In genomic region chr10:20929607-20930006, GRCm38 (mm10) we compare ENCODE assay signal across 17 mouse cellular contexts.
"Had no signal": no experiment of that assay in that cellular context is flagged by ENCODE, and none has a peak within 500 bp of the region (broad histone marks: within the 10 kb centered on the region; RNA-seq: fewer than 3 reads in every experiment).

No protein-coding gene starts in this region.

- H3K4me3 ChIP-seq: liver, embryonic 13.5 days; liver, embryonic 15.5 days; megakaryocyte, embryonic 14.5 days; midbrain, embryonic 13.5 days; midbrain, embryonic 15.5 days; neural tube, embryonic 12.5 days; stomach, embryonic 15.5 days had no signal

- H3K36me3 ChIP-seq: liver, embryonic 13.5 days; liver, embryonic 15.5 days; midbrain, embryonic 13.5 days; midbrain, embryonic 15.5 days; neural tube, embryonic 12.5 days; stomach, embryonic 15.5 days had no signal

- ATAC-seq: liver, postnatal 0 days; midbrain, embryonic 13.5 days; midbrain, embryonic 15.5 days had no signal

- H3K9me3 ChIP-seq: liver, embryonic 13.5 days; liver, embryonic 15.5 days; megakaryocyte, embryonic 14.5 days; midbrain, embryonic 13.5 days; midbrain, embryonic 15.5 days; neural tube, embryonic 12.5 days; stomach, embryonic 15.5 days had no signal

- H3K4me1 ChIP-seq: liver, embryonic 13.5 days; liver, embryonic 15.5 days; megakaryocyte, embryonic 14.5 days; midbrain, embryonic 13.5 days; midbrain, embryonic 15.5 days; neural tube, embryonic 12.5 days; stomach, embryonic 15.5 days had no signal

- H3K27me3 ChIP-seq: liver, embryonic 13.5 days; midbrain, embryonic 13.5 days; midbrain, embryonic 15.5 days; neural tube, embryonic 12.5 days; stomach, embryonic 15.5 days had no signal

- H3K4me2 ChIP-seq: liver, embryonic 11.5 days; liver, embryonic 13.5 days; liver, embryonic 15.5 days; midbrain, embryonic 11.5 days; midbrain, embryonic 13.5 days; midbrain, embryonic 15.5 days; neural tube, embryonic 12.5 days; stomach, embryonic 15.5 days had no signal

- DNase-seq: liver; liver, embryonic 13.5 days; liver, postnatal 0 days; right cerebral cortex, postnatal 14 days; thymus, adult 2 months; thymus, postnatal 14 days; thymus, postnatal 36 days had no signal

- H3K9ac ChIP-seq: liver, embryonic 13.5 days; liver, embryonic 15.5 days; liver, postnatal 0 days; midbrain, embryonic 13.5 days; midbrain, embryonic 15.5 days; neural tube, embryonic 12.5 days; stomach, embryonic 15.5 days had no signal

- H3K27ac ChIP-seq: liver, embryonic 13.5 days; liver, embryonic 15.5 days; macrophage; midbrain, embryonic 13.5 days; midbrain, embryonic 15.5 days; neural tube, embryonic 12.5 days; stomach, embryonic 15.5 days; stomach, postnatal 0 days had no signal
